Mouse (Mus musculus): Measurements from ENCODE around the gene Srebf1.

DNA sequence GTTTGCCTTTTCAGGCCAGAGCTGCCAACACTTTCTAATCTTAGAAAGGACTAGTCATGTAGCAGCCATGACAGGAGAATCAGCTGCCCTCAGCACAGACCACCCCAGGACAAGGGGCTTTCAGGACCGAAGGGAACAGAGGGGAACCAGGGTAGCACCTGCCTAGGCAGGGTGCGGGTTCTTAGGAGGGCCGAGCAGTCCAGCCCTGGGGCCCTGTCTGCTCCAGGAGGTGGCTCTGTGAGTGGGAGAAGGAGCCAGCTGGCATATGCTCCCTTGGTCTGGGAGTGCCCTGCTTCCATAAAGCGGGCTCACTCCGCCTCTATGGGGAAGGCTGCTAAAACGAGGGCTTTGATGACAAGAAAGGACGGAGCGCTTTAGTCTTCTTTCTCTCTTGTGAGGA, 10.9 kb upstream of the Srebf1 start:
- TF ChIP-seq CTCF (IDR thresholded peaks at IDR 0.05; ENCODE audit: borderline replicate concordance, insufficient read depth, low read length) (no peak), POLR2A (IDR thresholded peaks at IDR 0.05; ENCODE audit: low read depth, low read length) (no peak)
